Mouse (Mus musculus): ENCODE measurements at regions not wholly inside any gene's neighbourhood (a gene's known extent, or its start where the extent isn't known, plus 50 kb on each side); places are given as distances from the start of the nearest gene placed in this dataset.

- 50% methylated on average over 6 of the region's 6 CpGs for WGBS
- DNase-seq (ENCODE audit: low spot score): no peak
- no peak overlapping the region for H3K9ac ChIP-seq (ENCODE audit: low read length)
- no peak overlapping the region for H3K4me2 ChIP-seq (replicated peaks; ENCODE audit: low read depth)
- no peaks in the 10 kb centered on the region for H3K27me3 ChIP-seq (ENCODE audit: control insufficient read depth, insufficient read depth, low read length)
- H3K27ac ChIP-seq (replicated peaks): no peak overlapping the region
- H3K36me3 ChIP-seq (ENCODE audit: control insufficient read depth, insufficient read depth, low read length): no peaks in the 10 kb centered on the region
- TF ChIP-seq CTCF (IDR thresholded peaks at IDR 0.05; ENCODE audit: low read depth) (no peak), EP300 (optimal IDR thresholded peaks at IDR 0.05) (no peak)
- ATAC-seq (ENCODE audit: low FRiP score, low TSS enrichment): no peak
- no peaks in the 10 kb centered on the region for H3K4me1 ChIP-seq (replicated peaks; ENCODE audit: control insufficient read depth, insufficient read depth)
- H3K9me3 ChIP-seq (ENCODE audit: control insufficient read depth, low read length): no peaks in the 10 kb centered on the region
- H3K4me3 ChIP-seq (ENCODE audit: low read depth, low read length): no peak overlapping the region
These were observed 65.0 kb upstream of the Id2 start for GRCm38 (mm10) chr12:25161939-25162338.

GRCm38 (mm10) chr12:25160990-25161843 lies 64.3 kb upstream of the Id2 start:
- no peaks in the 10 kb centered on the region for H3K9me3 ChIP-seq (ENCODE audit: control insufficient read depth, low read length)
- no peaks in the 10 kb centered on the region for H3K27me3 ChIP-seq (ENCODE audit: control insufficient read depth, insufficient read depth, low read length)
- 66% methylated on average over 15 of the region's 15 CpGs for WGBS
- H3K27ac ChIP-seq (replicated peaks): no peak overlapping the region
- H3K4me1 ChIP-seq (replicated peaks; ENCODE audit: control insufficient read depth, insufficient read depth): no peaks in the 10 kb centered on the region
- no peak overlapping the region for H3K4me3 ChIP-seq (ENCODE audit: low read depth, low read length)
- H3K4me2 ChIP-seq (replicated peaks; ENCODE audit: low read depth): no peak overlapping the region
- DNase-seq (ENCODE audit: low spot score) (peak; percentile 48), ATAC-seq (ENCODE audit: low FRiP score, low TSS enrichment) (no peak)
- no peak overlapping the region for H3K9ac ChIP-seq (ENCODE audit: low read length)
- H3K36me3 ChIP-seq (ENCODE audit: control insufficient read depth, insufficient read depth, low read length): no peaks in the 10 kb centered on the region
- TF ChIP-seq EP300 (optimal IDR thresholded peaks at IDR 0.05) (no peak), CTCF (IDR thresholded peaks at IDR 0.05; ENCODE audit: low read depth) (peak; percentile 69)

GRCm38 (mm10) chr12:25159091-25159490 lies 62.2 kb upstream of the Id2 start:
- 88% methylated on average over 6 of the region's 6 CpGs for WGBS
- Histone ChIP-seq H3K36me3 (ENCODE audit: control insufficient read depth, insufficient read depth, low read length) (no peaks in the 10 kb centered on the region), H3K9me3 (ENCODE audit: control insufficient read depth, low read length) (no peaks in the 10 kb centered on the region), H3K4me2 (replicated peaks; ENCODE audit: low read depth) (no peak overlapping the region), H3K27ac (replicated peaks) (no peak overlapping the region), H3K9ac (ENCODE audit: low read length) (no peak overlapping the region), H3K4me3 (ENCODE audit: low read depth, low read length) (no peak overlapping the region), H3K4me1 (replicated peaks; ENCODE audit: control insufficient read depth, insufficient read depth) (no peaks in the 10 kb centered on the region), H3K27me3 (ENCODE audit: control insufficient read depth, insufficient read depth, low read length) (no peaks in the 10 kb centered on the region)
- no peak for ATAC-seq (ENCODE audit: low FRiP score, low TSS enrichment)
- TF ChIP-seq EP300 (optimal IDR thresholded peaks at IDR 0.05) (no peak), CTCF (IDR thresholded peaks at IDR 0.05; ENCODE audit: low read depth) (no peak)
- DNase-seq (ENCODE audit: low spot score): no peak

GRCm38 (mm10) chr12:25157238-25157637 lies 60.3 kb upstream of the Id2 start:
- WGBS: 67% methylated on average over 5 of the region's 5 CpGs
- H3K27me3 ChIP-seq (ENCODE audit: control insufficient read depth, insufficient read depth, low read length): no peaks in the 10 kb centered on the region
- no peaks in the 10 kb centered on the region for H3K36me3 ChIP-seq (ENCODE audit: control insufficient read depth, insufficient read depth, low read length)
- H3K9ac ChIP-seq (ENCODE audit: low read length): no peak overlapping the region
- H3K4me1 ChIP-seq (replicated peaks; ENCODE audit: control insufficient read depth, insufficient read depth): no peaks in the 10 kb centered on the region
- no peak overlapping the region for H3K4me3 ChIP-seq (ENCODE audit: low read depth, low read length)
- no peak for TF ChIP-seq CTCF (IDR thresholded peaks at IDR 0.05; ENCODE audit: low read depth)
- TF ChIP-seq EP300 (optimal IDR thresholded peaks at IDR 0.05): no peak
- 0 out of 2 replicates have a peak overlapping the region, but pooled peaks have one; percentile 13 for H3K27ac ChIP-seq (replicated peaks)
- H3K9me3 ChIP-seq (ENCODE audit: control insufficient read depth, low read length): no peaks in the 10 kb centered on the region
- DNase-seq (ENCODE audit: low spot score) (peak; percentile 33), ATAC-seq (ENCODE audit: low FRiP score, low TSS enrichment) (no peak)
- H3K4me2 ChIP-seq (replicated peaks; ENCODE audit: low read depth): no peak overlapping the region

GRCm38 (mm10) chr12:25155396-25155795 lies 58.5 kb upstream of the Id2 start:
- Histone ChIP-seq H3K27ac (replicated peaks) (no peak overlapping the region), H3K4me3 (ENCODE audit: low read depth, low read length) (no peak overlapping the region), H3K4me2 (replicated peaks; ENCODE audit: low read depth) (no peak overlapping the region), H3K9ac (ENCODE audit: low read length) (no peak overlapping the region), H3K4me1 (replicated peaks; ENCODE audit: control insufficient read depth, insufficient read depth) (no peaks in the 10 kb centered on the region), H3K9me3 (ENCODE audit: control insufficient read depth, low read length) (no peaks in the 10 kb centered on the region), H3K27me3 (ENCODE audit: control insufficient read depth, insufficient read depth, low read length) (no peaks in the 10 kb centered on the region), H3K36me3 (ENCODE audit: control insufficient read depth, insufficient read depth, low read length) (no peaks in the 10 kb centered on the region)
- ATAC-seq (ENCODE audit: low FRiP score, low TSS enrichment) (peak; percentile 56), DNase-seq (ENCODE audit: low spot score) (no peak)
- TF ChIP-seq CTCF (IDR thresholded peaks at IDR 0.05; ENCODE audit: low read depth) (no peak), EP300 (optimal IDR thresholded peaks at IDR 0.05) (no peak)
- WGBS: 32% methylated on average over 9 of the region's 9 CpGs

- Histone ChIP-seq H3K9ac (ENCODE audit: low read length) (no peak overlapping the region), H3K9me3 (ENCODE audit: control insufficient read depth, low read length) (no peaks in the 10 kb centered on the region), H3K4me3 (ENCODE audit: low read depth, low read length) (no peak overlapping the region), H3K36me3 (ENCODE audit: control insufficient read depth, insufficient read depth, low read length) (no peaks in the 10 kb centered on the region), H3K27me3 (ENCODE audit: control insufficient read depth, insufficient read depth, low read length) (no peaks in the 10 kb centered on the region), H3K4me1 (replicated peaks; ENCODE audit: control insufficient read depth, insufficient read depth) (no peaks in the 10 kb centered on the region), H3K4me2 (replicated peaks; ENCODE audit: low read depth) (no peak overlapping the region), H3K27ac (replicated peaks) (no peak overlapping the region)
- WGBS: 91% methylated on average over 6 of the region's 6 CpGs
- DNase-seq (ENCODE audit: low spot score) (no peak), ATAC-seq (ENCODE audit: low FRiP score, low TSS enrichment) (no peak)
- TF ChIP-seq EP300 (optimal IDR thresholded peaks at IDR 0.05): no peak
- TF ChIP-seq CTCF (IDR thresholded peaks at IDR 0.05; ENCODE audit: low read depth): no peak
These were observed 51.2 kb upstream of the Id2 start for GRCm38 (mm10) chr12:25148099-25148498.

Measured in stomach, postnatal 0 days (tissue).